Mouse (Mus musculus): Measurements from ENCODE around the gene Ulk2. TPM values are rescaled to one million over a fixed set of nuclear protein-coding genes. Genes with fewer than 3 reads are reported as not detected.

Gene Ulk2
- total and polyA plus RNA-seq, 3 experiments = 9.4 to 10.3 TPM; not detected in 1

GRCm38 (mm10) chr11:61728037-61728436 is 126.8 kb downstream of the Ulk2 start:
- Histone ChIP-seq H3K4me1 (ENCODE audit: control insufficient read depth in 1 of 2, insufficient read depth in 2 of 2, low read length in 2 of 2) (no peaks in the 10 kb centered on the region), H3K27me3 (ENCODE audit: control insufficient read depth in 1 of 2, insufficient read depth in 2 of 2, low read length in 2 of 2) (no peaks in the 10 kb centered on the region), H3K4me3 (ENCODE audit: control insufficient read depth in 1 of 2, insufficient read depth in 1 of 2, low read depth in 2 of 2, low read length in 2 of 2) (no peak overlapping the region), H3K9ac (ENCODE audit: control insufficient read depth, low read depth, low read length, poor library complexity, severe bottlenecking) (no peak overlapping the region), H3K36me3 (ENCODE audit: control insufficient read depth in 1 of 2, insufficient read depth in 2 of 2, low read length in 2 of 2) (no peaks in the 10 kb centered on the region), H3K27ac (ENCODE audit: control insufficient read depth, low read depth, low read length) (no peak overlapping the region), H3K79me2 (ENCODE audit: control insufficient read depth, insufficient read depth, low read length, poor library complexity) (no peaks in the 10 kb centered on the region), H3K9me3 (replicated peaks; ENCODE audit: insufficient read depth, low read length) (no peaks in the 10 kb centered on the region)
- DNase-seq (ENCODE audit: low read depth, low spot score) = no peak
- TF ChIP-seq SIN3A (IDR thresholded peaks at IDR 0.05; ENCODE audit: low read length) (no peak), MXI1 (IDR thresholded peaks at IDR 0.05; ENCODE audit: low read depth, low read length) (no peak), EP300 (IDR thresholded peaks at IDR 0.05; ENCODE audit: low read depth in 1 of 2, low read length in 2 of 2) (no peak), CHD2 (IDR thresholded peaks at IDR 0.05; ENCODE audit: low read length) (no peak), GABPA (IDR thresholded peaks at IDR 0.05; ENCODE audit: low read depth, low read length) (no peak), CHD1 (IDR thresholded peaks at IDR 0.05; ENCODE audit: low read depth, low read length) (no peak), MAZ (IDR thresholded peaks at IDR 0.05; ENCODE audit: low read depth, low read length) (no peak)

Other genes starting within 250 kb of the Ulk2 start
- gene Grap, start 201.8 kb downstream of the Ulk2 start, total RNA-seq (2012; rRNA removed) = 1.8 TPM in 2 replicates
- 1 to 10 TPM in 1 of 2 experiments, not detected in 1; 2.3 TPM for gene Grap, start 201.8 kb downstream of the Ulk2 start, polyA plus RNA-seq (2012; ENCODE audit: insufficient read depth in 1 of 2, insufficient read length in 2 of 2, low read depth in 1 of 2, low replicate concordance in 2 of 2, missing spikeins in 1 of 2)
- gene Fam83g, start 171.0 kb downstream of the Ulk2 start, total RNA-seq (2012; rRNA removed) = 6.2 and 9.7 TPM in 2 replicates
- 1 to 10 TPM in 1 of 2 experiments, not detected in 1; 5.4 TPM for gene Fam83g, start 171.0 kb downstream of the Ulk2 start, polyA plus RNA-seq (2012; ENCODE audit: insufficient read depth in 1 of 2, insufficient read length in 2 of 2, low read depth in 1 of 2, low replicate concordance in 2 of 2, missing spikeins in 1 of 2)
- gene Slc5a10, start 134.2 kb downstream of the Ulk2 start, total RNA-seq (2012; rRNA removed) = not detected in 2 replicates
- under 1 TPM in 1 of 2 experiments, not detected in 1; 0.08 TPM for gene Slc5a10, start 134.2 kb downstream of the Ulk2 start, polyA plus RNA-seq (2012; ENCODE audit: insufficient read depth in 1 of 2, insufficient read length in 2 of 2, low read depth in 1 of 2, low replicate concordance in 2 of 2, missing spikeins in 1 of 2)
- gene Prpsap2, start 93.0 kb downstream of the Ulk2 start, total RNA-seq (2012; rRNA removed) = 29.0 and 35.1 TPM in 2 replicates
- 10 to 100 TPM in 1 of 2 experiments, not detected in 1; 30.7 TPM for gene Prpsap2, start 93.0 kb downstream of the Ulk2 start, polyA plus RNA-seq (2012; ENCODE audit: insufficient read depth in 1 of 2, insufficient read length in 2 of 2, low read depth in 1 of 2, low replicate concordance in 2 of 2, missing spikeins in 1 of 2)
- 20.1 and 21.7 TPM in 2 replicates for gene Akap10, start 75.2 kb upstream of the Ulk2 start, total RNA-seq (2012; rRNA removed)
- 10 to 100 TPM in 1 of 2 experiments, not detected in 1; 17.7 TPM for gene Akap10, start 75.2 kb upstream of the Ulk2 start, polyA plus RNA-seq (2012; ENCODE audit: insufficient read depth in 1 of 2, insufficient read length in 2 of 2, low read depth in 1 of 2, low replicate concordance in 2 of 2, missing spikeins in 1 of 2)
- gene Specc1, start 101.7 kb upstream of the Ulk2 start, total RNA-seq (2012; rRNA removed) = 2.3 and 2.5 TPM in 2 replicates
- gene Specc1, start 101.7 kb upstream of the Ulk2 start, polyA plus RNA-seq (2012; ENCODE audit: insufficient read depth in 1 of 2, insufficient read length in 2 of 2, low read depth in 1 of 2, low replicate concordance in 2 of 2, missing spikeins in 1 of 2) = 1 to 10 TPM in 1 of 2 experiments, not detected in 1; 5.8 TPM

All from MEL (cell line).